ENCODE assay signal across 8 mouse cellular contexts in genomic region chr19:46042476-46043011, GRCm38 (mm10). TPM values are rescaled to one million over a fixed set of nuclear protein-coding genes. Genes with fewer than 3 reads are reported as not detected.
DNase-seq lines count a peak whose midpoint lies in the region; ATAC-seq and TF ChIP-seq lines count a peak whose summit lies in the region.

No protein-coding gene starts in this region.

- peak overlapping the region; percentile 68 for H3K9ac ChIP-seq in forebrain, embryonic 14.5 days (ENCODE audit: low read length)
- H3K9ac ChIP-seq in kidney, postnatal 0 days (ENCODE audit: low read depth, low read length) = peak overlapping the region; percentile 49
- peak overlapping the region; percentile 66 for H3K9ac ChIP-seq in lung, embryonic 16.5 days (ENCODE audit: low read length)

- peak overlapping the region; percentile 100 for H3K4me2 ChIP-seq in forebrain, embryonic 14.5 days (ENCODE audit: low read length)
- H3K4me2 ChIP-seq in kidney, postnatal 0 days (ENCODE audit: low read length) = peak overlapping the region; percentile 86
- peak overlapping the region; percentile 84 for H3K4me2 ChIP-seq in lung, embryonic 16.5 days (ENCODE audit: low read depth, low read length)

- DNase-seq in adrenal gland, postnatal 25 days = peak; percentile 34
- DNase-seq in forebrain, embryonic 14.5 days (ENCODE audit: low spot score) = peak; percentile 84
- peak; percentile 60 for DNase-seq in kidney, postnatal 0 days (ENCODE audit: low spot score)
- DNase-seq in right cerebral cortex, postnatal 25 days = peak; percentile 60
- no peak for DNase-seq in urinary bladder, postnatal 14 days (ENCODE audit: low spot score)

- no peak for TF ChIP-seq CTCF in kidney, postnatal 0 days (IDR thresholded peaks at IDR 0.05; ENCODE audit: low read depth)

- peaks cover 30% of the 10 kb centered on the region for H3K27me3 ChIP-seq in erythroblast, embryonic 14.5 days (ENCODE audit: control insufficient read depth)
- H3K27me3 ChIP-seq in forebrain, embryonic 14.5 days (replicated peaks; ENCODE audit: control insufficient read depth, insufficient read depth, low read length) = no peaks in the 10 kb centered on the region
- H3K27me3 ChIP-seq in kidney, postnatal 0 days (ENCODE audit: insufficient read depth, low read length) = no peaks in the 10 kb centered on the region
- no peaks in the 10 kb centered on the region for H3K27me3 ChIP-seq in lung, embryonic 16.5 days (ENCODE audit: control insufficient read depth, insufficient read depth, low read depth, low read length)

- peaks cover 86% of the 10 kb centered on the region for H3K4me1 ChIP-seq in erythroblast, embryonic 14.5 days (ENCODE audit: control insufficient read depth)
- H3K4me1 ChIP-seq in forebrain, embryonic 14.5 days (ENCODE audit: control insufficient read depth, insufficient read depth, low read length) = peaks cover 49% of the 10 kb centered on the region
- peaks cover 63% of the 10 kb centered on the region for H3K4me1 ChIP-seq in kidney, postnatal 0 days (replicated peaks; ENCODE audit: insufficient read depth, low read length)
- H3K4me1 ChIP-seq in lung, embryonic 16.5 days (replicated peaks; ENCODE audit: control insufficient read depth, insufficient read depth, low read length) = peaks cover 54% of the 10 kb centered on the region

- WGBS in forebrain, embryonic 14.5 days = 5% methylated on average over 6 of the region's 6 CpGs
- 5% methylated on average over 6 of the region's 6 CpGs for WGBS in kidney, postnatal 0 days
- WGBS in lung, embryonic 16.5 days = 3% methylated on average over 6 of the region's 6 CpGs

- peak overlapping the region; percentile 33 for H3K4me3 ChIP-seq in erythroblast, embryonic 14.5 days (replicated peaks)
- H3K4me3 ChIP-seq in forebrain, embryonic 14.5 days (ENCODE audit: low read depth, low read length) = peak overlapping the region; percentile 94
- peak overlapping the region; percentile 20; the same call in 1 of the 2 replicates for H3K4me3 ChIP-seq in kidney, postnatal 0 days (replicated peaks; ENCODE audit: low read depth, low read length)
- peak overlapping the region; percentile 79 for H3K4me3 ChIP-seq in lung, embryonic 16.5 days (ENCODE audit: low read length)

- ATAC-seq in erythroblast, adult 5-6 weeks (replicated peaks; ENCODE audit: low FRiP score, poor library complexity, severe bottlenecking) = no peak
- peak; percentile 58 for ATAC-seq in forebrain, embryonic 14.5 days
- no peak for ATAC-seq in kidney, postnatal 0 days (replicated peaks; ENCODE audit: low FRiP score, low read depth)
- no peak for ATAC-seq in lung, embryonic 16.5 days (ENCODE audit: low read depth)

- peaks cover 7% of the 10 kb centered on the region for H3K36me3 ChIP-seq in erythroblast, embryonic 14.5 days (ENCODE audit: control insufficient read depth)
- no peaks in the 10 kb centered on the region for H3K36me3 ChIP-seq in forebrain, embryonic 14.5 days (ENCODE audit: control insufficient read depth, insufficient read depth, low read length)
- H3K36me3 ChIP-seq in kidney, postnatal 0 days (ENCODE audit: insufficient read depth, low read length) = no peaks in the 10 kb centered on the region
- no peaks in the 10 kb centered on the region for H3K36me3 ChIP-seq in lung, embryonic 16.5 days (ENCODE audit: control insufficient read depth, insufficient read depth, low read length)

- H3K9me3 ChIP-seq in erythroblast, embryonic 14.5 days (ENCODE audit: control insufficient read depth, low read length) = no peaks in the 10 kb centered on the region
- no peaks in the 10 kb centered on the region for H3K9me3 ChIP-seq in forebrain, embryonic 14.5 days (replicated peaks; ENCODE audit: control insufficient read depth, low read length)
- H3K9me3 ChIP-seq in kidney, postnatal 0 days (replicated peaks; ENCODE audit: low read length) = no peaks in the 10 kb centered on the region
- no peaks in the 10 kb centered on the region for H3K9me3 ChIP-seq in lung, embryonic 16.5 days (ENCODE audit: control insufficient read depth, low read length)

- H3K27ac ChIP-seq in forebrain, embryonic 14.5 days (ENCODE audit: low read depth, low read length) = peak overlapping the region; percentile 100
- H3K27ac ChIP-seq in kidney, postnatal 0 days = peak overlapping the region; percentile 86
- peak overlapping the region; percentile 99 for H3K27ac ChIP-seq in lung, embryonic 16.5 days (ENCODE audit: low read length)

RNA-seq across cellular contexts. Expression of gene Pprc1, which starts 2.1 kb away (rescaled TPM):
- polyA plus RNA-seq in erythroblast, embryonic 14.5 days (2012) = 1.9 and 3.3 TPM in 2 replicates
- total RNA-seq in erythroblast, adult 5-6 weeks (2015; ENCODE audit: low replicate concordance) = 19.6 and 30.7 TPM in 2 replicates
- 11.7 and 20.1 TPM in 2 replicates for total RNA-seq in erythroblast, adult 5-6 weeks (2017; ENCODE audit: low replicate concordance)
- 25.7 and 32.7 TPM in 2 replicates for total RNA-seq in adrenal gland, postnatal 25 days (2021)
- 24.1 and 29.8 TPM in 2 replicates for polyA plus RNA-seq in forebrain, embryonic 14.5 days (2014; fragmentation: Nextera tagmentation; extraction: Ambion mirVana)
- polyA plus RNA-seq in kidney, postnatal 0 days (2015; fragmentation: Nextera tagmentation; extraction: Ambion mirVana) = 16.2 and 16.9 TPM in 2 replicates
- polyA plus RNA-seq in lung, embryonic 16.5 days (2015; fragmentation: Nextera tagmentation; extraction: Ambion mirVana) = 24.4 and 27.0 TPM in 2 replicates

RNA-seq across cellular contexts. Expression of gene Ldb1, which starts 2.5 kb away (rescaled TPM):
- 65.5 and 65.9 TPM in 2 replicates for polyA plus RNA-seq in erythroblast, embryonic 14.5 days (2012)
- total RNA-seq in erythroblast, adult 5-6 weeks (2015; ENCODE audit: low replicate concordance) = 13.2 and 16.3 TPM in 2 replicates
- total RNA-seq in erythroblast, adult 5-6 weeks (2017; ENCODE audit: low replicate concordance) = 21.6 and 37.9 TPM in 2 replicates
- total RNA-seq in adrenal gland, postnatal 25 days (2021) = 76.2 and 94.9 TPM in 2 replicates
- 107 and 116 TPM in 2 replicates for polyA plus RNA-seq in forebrain, embryonic 14.5 days (2014; fragmentation: Nextera tagmentation; extraction: Ambion mirVana)
- polyA plus RNA-seq in kidney, postnatal 0 days (2015; fragmentation: Nextera tagmentation; extraction: Ambion mirVana) = 79.3 and 82.5 TPM in 2 replicates
- polyA plus RNA-seq in lung, embryonic 16.5 days (2015; fragmentation: Nextera tagmentation; extraction: Ambion mirVana) = 55.3 and 70.7 TPM in 2 replicates

RNA-seq across cellular contexts. Expression of gene Nolc1, which starts 33.1 kb away (rescaled TPM):
- polyA plus RNA-seq in erythroblast, embryonic 14.5 days (2012) = 3.1 and 3.4 TPM in 2 replicates
- 12.7 and 16.9 TPM in 2 replicates for total RNA-seq in erythroblast, adult 5-6 weeks (2015; ENCODE audit: low replicate concordance)
- total RNA-seq in erythroblast, adult 5-6 weeks (2017; ENCODE audit: low replicate concordance) = 25.9 and 31.9 TPM in 2 replicates
- 43.4 and 54.5 TPM in 2 replicates for total RNA-seq in adrenal gland, postnatal 25 days (2021)
- 67.2 and 73.6 TPM in 2 replicates for polyA plus RNA-seq in forebrain, embryonic 14.5 days (2014; fragmentation: Nextera tagmentation; extraction: Ambion mirVana)
- polyA plus RNA-seq in kidney, postnatal 0 days (2015; fragmentation: Nextera tagmentation; extraction: Ambion mirVana) = 50.0 and 60.0 TPM in 2 replicates
- 59.2 and 66.2 TPM in 2 replicates for polyA plus RNA-seq in lung, embryonic 16.5 days (2015; fragmentation: Nextera tagmentation; extraction: Ambion mirVana)

RNA-seq across cellular contexts. Expression of gene Hps6, which starts 39.2 kb away (rescaled TPM):
- 0.04 and 0.06 TPM in 2 replicates for polyA plus RNA-seq in erythroblast, embryonic 14.5 days (2012)
- not detected in 2 replicates for total RNA-seq in erythroblast, adult 5-6 weeks (2015; ENCODE audit: low replicate concordance)
- 0.28 and 0.77 TPM in 2 replicates for total RNA-seq in erythroblast, adult 5-6 weeks (2017; ENCODE audit: low replicate concordance)
- 19.9 and 26.3 TPM in 2 replicates for total RNA-seq in adrenal gland, postnatal 25 days (2021)
- polyA plus RNA-seq in forebrain, embryonic 14.5 days (2014; fragmentation: Nextera tagmentation; extraction: Ambion mirVana) = 0.98 and 1.4 TPM in 2 replicates
- 7.2 and 7.6 TPM in 2 replicates for polyA plus RNA-seq in kidney, postnatal 0 days (2015; fragmentation: Nextera tagmentation; extraction: Ambion mirVana)
- polyA plus RNA-seq in lung, embryonic 16.5 days (2015; fragmentation: Nextera tagmentation; extraction: Ambion mirVana) = 10.2 and 11.1 TPM in 2 replicates

RNA-seq across cellular contexts. Expression of gene Armh3, which starts 44.3 kb away (rescaled TPM):
- 0.07 TPM in 1 of 2 replicates, not detected in the other for polyA plus RNA-seq in erythroblast, embryonic 14.5 days (2012)
- total RNA-seq in erythroblast, adult 5-6 weeks (2015; ENCODE audit: low replicate concordance) = 0.42 and 1.3 TPM in 2 replicates
- total RNA-seq in erythroblast, adult 5-6 weeks (2017; ENCODE audit: low replicate concordance) = 0.60 and 1.4 TPM in 2 replicates
- total RNA-seq in adrenal gland, postnatal 25 days (2021) = 16.9 and 19.7 TPM in 2 replicates
- 17.0 and 19.4 TPM in 2 replicates for polyA plus RNA-seq in forebrain, embryonic 14.5 days (2014; fragmentation: Nextera tagmentation; extraction: Ambion mirVana)
- 13.2 and 14.7 TPM in 2 replicates for polyA plus RNA-seq in kidney, postnatal 0 days (2015; fragmentation: Nextera tagmentation; extraction: Ambion mirVana)
- 16.9 and 18.0 TPM in 2 replicates for polyA plus RNA-seq in lung, embryonic 16.5 days (2015; fragmentation: Nextera tagmentation; extraction: Ambion mirVana)

Comparison
In these comparisons a context has a peak if more than half of its experiments do, and no peak if none do; other contexts are left out.
1. H3K4me3 ChIP-seq: peak in every context shown above with its lines; median percentile 94 in forebrain, embryonic 14.5 days; 79 in lung, embryonic 16.5 days; 33 in erythroblast, embryonic 14.5 days; 20 in kidney, postnatal 0 days.
2. RNA of gene Nolc1, which starts 33.1 kb away (polyA plus RNA-seq): 67.2 to 73.6 TPM in forebrain, embryonic 14.5 days, 59.2 to 66.2 TPM in lung, embryonic 16.5 days and 50.0 to 60.0 TPM in kidney, postnatal 0 days; 3.1 to 3.4 TPM in erythroblast, embryonic 14.5 days; every median in the first group is over 10 times any median in the second.
3. Peak in every context shown above with its lines, with median percentiles within 50 percentile points of each other: H3K27ac ChIP-seq, H3K4me2 ChIP-seq and H3K9ac ChIP-seq.